Mouse (Mus musculus): ENCODE data around the gene Relb. TPM values are rescaled to one million over a fixed set of nuclear protein-coding genes. Genes with fewer than 3 reads are reported as not detected.

Relb gene
- polyA plus RNA-seq, 1 experiment = 25.7 TPM

GRCm38 (mm10) chr7:19620811-19621210 is 8.4 kb downstream of the Relb start:
- H3ac ChIP-seq (ENCODE audit: control insufficient read depth, insufficient read length) = no peak overlapping the region
- no peaks in the 10 kb centered on the region for H3K27me3 ChIP-seq (ENCODE audit: control insufficient read depth, insufficient read depth, insufficient read length)
- no peaks in the 10 kb centered on the region for H3K79me2 ChIP-seq (ENCODE audit: control insufficient read depth, insufficient read depth)
- no peak overlapping the region for H3K4me2 ChIP-seq (ENCODE audit: low read depth)
- no peak for TF ChIP-seq POLR2A (IDR thresholded peaks at IDR 0.05; ENCODE audit: insufficient read length, low read depth)
- TF ChIP-seq E2F4 (IDR thresholded peaks at IDR 0.05; ENCODE audit: insufficient read depth) = no peak
- no peak for TF ChIP-seq USF1 (IDR thresholded peaks at IDR 0.05; ENCODE audit: low read depth)
- no peak for TF ChIP-seq MYOD1 (IDR thresholded peaks at IDR 0.05; ENCODE audit: control insufficient read depth in 1 of 3, insufficient read length in 2 of 3, low read depth in 2 of 3)
- no peak for TF ChIP-seq TCF3 (IDR thresholded peaks at IDR 0.05; ENCODE audit: insufficient read length, low read depth)
- no peak for TF ChIP-seq MYOG (IDR thresholded peaks at IDR 0.05; ENCODE audit: control insufficient read depth in 1 of 3, insufficient read depth in 1 of 3, insufficient read length in 2 of 3, low read depth in 2 of 3)
- TF ChIP-seq REST (IDR thresholded peaks at IDR 0.05; ENCODE audit: insufficient read depth, insufficient read length) = no peak
- H3K4me3 ChIP-seq = no peak overlapping the region
- H3K36me3 ChIP-seq (ENCODE audit: control insufficient read depth, insufficient read depth) = peaks cover 4% of the 10 kb centered on the region

GRCm38 (mm10) chr7:19619004-19619801 is 10.0 kb downstream of the Relb start:
- Histone ChIP-seq H3K4me3 (no peak overlapping the region), H3K79me2 (ENCODE audit: control insufficient read depth, insufficient read depth) (no peaks in the 10 kb centered on the region), H3K27me3 (ENCODE audit: control insufficient read depth, insufficient read depth, insufficient read length) (no peaks in the 10 kb centered on the region), H3ac (ENCODE audit: control insufficient read depth, insufficient read length) (no peak overlapping the region), H3K4me2 (ENCODE audit: low read depth) (no peak overlapping the region), H3K36me3 (ENCODE audit: control insufficient read depth, insufficient read depth) (peaks cover 4% of the 10 kb centered on the region)
- TF ChIP-seq POLR2AphosphoS2 (IDR thresholded peaks at IDR 0.05; ENCODE audit: insufficient read length, low read depth) (peak; percentile 67), CEBPB (IDR thresholded peaks at IDR 0.05; ENCODE audit: insufficient read depth, poor library complexity, severe bottlenecking) (no peak)

GRCm38 (mm10) chr7:19615036-19615577 is 14.1 kb downstream of the Relb start:
- H3K79me2 ChIP-seq (ENCODE audit: control insufficient read depth, insufficient read depth) = no peaks in the 10 kb centered on the region
- no peaks in the 10 kb centered on the region for H3K27me3 ChIP-seq (ENCODE audit: control insufficient read depth, insufficient read depth, insufficient read length)
- no peak overlapping the region for H3K4me3 ChIP-seq
- no peak overlapping the region for H3ac ChIP-seq (ENCODE audit: control insufficient read depth, insufficient read length)
- TF ChIP-seq POLR2AphosphoS2 (IDR thresholded peaks at IDR 0.05; ENCODE audit: insufficient read length, low read depth) (no peak), TCF3 (IDR thresholded peaks at IDR 0.05; ENCODE audit: insufficient read length, low read depth) (no peak), E2F4 (IDR thresholded peaks at IDR 0.05; ENCODE audit: insufficient read depth) (no peak), MYOG (IDR thresholded peaks at IDR 0.05; ENCODE audit: control insufficient read depth in 1 of 3, insufficient read depth in 1 of 3, insufficient read length in 2 of 3, low read depth in 2 of 3) (no peak), REST (IDR thresholded peaks at IDR 0.05; ENCODE audit: insufficient read depth, insufficient read length) (no peak), MAX (IDR thresholded peaks at IDR 0.05; ENCODE audit: low read depth) (no peak), SRF (IDR thresholded peaks at IDR 0.05; ENCODE audit: control insufficient read depth, insufficient read length, low read depth) (no peak), MYOD1 (IDR thresholded peaks at IDR 0.05; ENCODE audit: control insufficient read depth in 1 of 3, insufficient read length in 2 of 3, low read depth in 2 of 3) (no peak), CEBPB (IDR thresholded peaks at IDR 0.05; ENCODE audit: insufficient read depth, poor library complexity, severe bottlenecking) (no peak), USF1 (IDR thresholded peaks at IDR 0.05; ENCODE audit: low read depth) (no peak)
- peaks cover 13% of the 10 kb centered on the region for H3K36me3 ChIP-seq (ENCODE audit: control insufficient read depth, insufficient read depth)
- H3K4me2 ChIP-seq (ENCODE audit: low read depth) = no peak overlapping the region

GRCm38 (mm10) chr7:19610969-19611368 is 18.3 kb downstream of the Relb start:
- no peak overlapping the region for H3K4me2 ChIP-seq (ENCODE audit: low read depth)
- no peaks in the 10 kb centered on the region for H3K79me2 ChIP-seq (ENCODE audit: control insufficient read depth, insufficient read depth)
- H3K27me3 ChIP-seq (ENCODE audit: control insufficient read depth, insufficient read depth, insufficient read length) = no peaks in the 10 kb centered on the region
- no peak for TF ChIP-seq REST (IDR thresholded peaks at IDR 0.05; ENCODE audit: insufficient read depth, insufficient read length)
- no peak for TF ChIP-seq MYOD1 (IDR thresholded peaks at IDR 0.05; ENCODE audit: control insufficient read depth in 1 of 3, insufficient read length in 2 of 3, low read depth in 2 of 3)
- no peak for TF ChIP-seq TCF12 (IDR thresholded peaks at IDR 0.05; ENCODE audit: insufficient read depth, poor library complexity, severe bottlenecking)
- no peak for TF ChIP-seq MAX (IDR thresholded peaks at IDR 0.05; ENCODE audit: low read depth)
- TF ChIP-seq POLR2A (IDR thresholded peaks at IDR 0.05; ENCODE audit: insufficient read length, low read depth) = no peak
- TF ChIP-seq POLR2AphosphoS2 (IDR thresholded peaks at IDR 0.05; ENCODE audit: insufficient read length, low read depth) = no peak
- TF ChIP-seq USF1 (IDR thresholded peaks at IDR 0.05; ENCODE audit: low read depth) = no peak
- H3ac ChIP-seq (ENCODE audit: control insufficient read depth, insufficient read length) = no peak overlapping the region
- H3K4me3 ChIP-seq = no peak overlapping the region
- H3K36me3 ChIP-seq (ENCODE audit: control insufficient read depth, insufficient read depth) = peaks cover 10% of the 10 kb centered on the region

- Histone ChIP-seq H3K79me2 (ENCODE audit: control insufficient read depth, insufficient read depth) (no peaks in the 10 kb centered on the region), H3K4me3 (no peak overlapping the region), H3K27me3 (ENCODE audit: control insufficient read depth, insufficient read depth, insufficient read length) (no peaks in the 10 kb centered on the region), H3K36me3 (ENCODE audit: control insufficient read depth, insufficient read depth) (peaks cover 10% of the 10 kb centered on the region), H3ac (ENCODE audit: control insufficient read depth, insufficient read length) (no peak overlapping the region), H3K4me2 (ENCODE audit: low read depth) (no peak overlapping the region)
- no peak for TF ChIP-seq USF1 (IDR thresholded peaks at IDR 0.05; ENCODE audit: low read depth)
- no peak for TF ChIP-seq REST (IDR thresholded peaks at IDR 0.05; ENCODE audit: insufficient read depth, insufficient read length)
- TF ChIP-seq TCF12 (IDR thresholded peaks at IDR 0.05; ENCODE audit: insufficient read depth, poor library complexity, severe bottlenecking) = no peak
- no peak for TF ChIP-seq MYOD1 (IDR thresholded peaks at IDR 0.05; ENCODE audit: control insufficient read depth in 1 of 3, insufficient read length in 2 of 3, low read depth in 2 of 3)
- TF ChIP-seq POLR2A (IDR thresholded peaks at IDR 0.05; ENCODE audit: insufficient read length, low read depth) = no peak
- TF ChIP-seq SRF (IDR thresholded peaks at IDR 0.05; ENCODE audit: control insufficient read depth, insufficient read length, low read depth) = no peak
- no peak for TF ChIP-seq MAX (IDR thresholded peaks at IDR 0.05; ENCODE audit: low read depth)
- no peak for TF ChIP-seq POLR2AphosphoS2 (IDR thresholded peaks at IDR 0.05; ENCODE audit: insufficient read length, low read depth)
- TF ChIP-seq TCF3 (IDR thresholded peaks at IDR 0.05; ENCODE audit: insufficient read length, low read depth) = no peak
- TF ChIP-seq E2F4 (IDR thresholded peaks at IDR 0.05; ENCODE audit: insufficient read depth) = no peak
- no peak for TF ChIP-seq CEBPB (IDR thresholded peaks at IDR 0.05; ENCODE audit: insufficient read depth, poor library complexity, severe bottlenecking)
- no peak for TF ChIP-seq MYOG (IDR thresholded peaks at IDR 0.05; ENCODE audit: control insufficient read depth in 1 of 3, insufficient read depth in 1 of 3, insufficient read length in 2 of 3, low read depth in 2 of 3)
Observed at GRCm38 (mm10) chr7:19609641-19610332, 19.5 kb downstream of the Relb start.

Data from myocyte (in vitro differentiated cells).